Mouse (Mus musculus) lung, postnatal 14 days (tissue): Measurements from ENCODE around the gene Cpeb2.
A peak's percentile ranks its signal among the peaks of the same experiment; 100 is the strongest.

Experiments
- DNase-seq: peaks from one replicate; pipeline ENCODE4 v3.0.0; 2021

Cpeb2 gene

DNA sequence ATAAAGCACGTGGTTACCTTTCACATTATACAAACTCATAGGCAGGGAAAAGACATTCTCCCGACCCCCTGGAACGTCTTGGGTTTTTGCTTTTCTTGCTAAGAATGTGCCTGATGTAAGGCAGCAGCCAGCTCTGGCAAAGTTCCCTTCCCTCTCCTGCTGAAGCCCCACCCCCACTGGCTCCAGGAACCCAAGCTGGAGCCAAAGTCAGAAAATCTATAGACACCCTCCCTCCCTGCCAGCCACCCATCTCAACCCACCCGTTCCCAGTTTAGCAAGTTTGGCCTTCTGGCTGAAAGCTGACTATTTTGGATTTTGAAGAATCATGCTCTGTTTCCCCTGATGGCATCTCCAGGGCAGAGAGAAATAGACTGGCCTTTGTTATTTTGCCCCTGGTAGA lies 95.6 kb downstream of the Cpeb2 start:
- DNase-seq, result peak; percentile 15

DNA sequence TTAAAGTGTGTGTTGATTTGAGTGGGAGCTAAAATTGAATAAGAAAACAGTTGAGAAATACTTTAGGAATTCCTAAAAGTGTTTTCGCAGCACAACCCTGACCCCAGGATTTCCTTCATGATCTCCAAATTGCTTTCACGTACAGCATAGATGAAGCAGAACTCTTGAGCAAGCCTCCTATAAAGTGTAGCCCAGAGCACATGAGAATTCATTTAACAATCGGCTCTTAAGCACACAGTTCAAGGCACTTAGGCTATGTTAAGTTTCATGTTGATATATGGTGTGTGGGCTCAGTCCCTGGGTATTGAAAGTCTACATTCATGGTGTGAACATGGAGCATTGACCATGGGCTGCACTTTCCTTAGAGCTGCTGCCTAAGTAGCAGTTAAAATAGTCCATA lies 97.3 kb downstream of the Cpeb2 start:
- no peak for DNase-seq

DNA sequence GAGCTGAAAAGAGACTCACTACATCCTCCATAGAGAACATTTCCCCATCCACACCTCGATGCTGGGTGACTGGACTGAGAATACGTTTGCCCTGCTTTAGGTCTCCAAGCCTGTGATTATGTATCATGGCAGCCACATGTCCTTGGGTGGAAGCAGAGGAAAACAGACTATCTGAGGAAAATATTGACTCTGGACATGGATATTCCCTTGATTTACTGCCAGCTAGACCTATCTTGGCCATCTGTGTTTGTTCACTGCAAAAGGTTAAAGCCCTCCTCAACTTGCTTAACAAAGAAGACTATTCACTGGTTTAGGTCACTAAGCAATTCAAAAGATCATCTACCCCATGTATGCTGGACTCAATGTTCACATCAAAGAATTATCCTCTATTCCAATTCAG lies 101.5 kb downstream of the Cpeb2 start:
- DNase-seq, result no peak

DNA sequence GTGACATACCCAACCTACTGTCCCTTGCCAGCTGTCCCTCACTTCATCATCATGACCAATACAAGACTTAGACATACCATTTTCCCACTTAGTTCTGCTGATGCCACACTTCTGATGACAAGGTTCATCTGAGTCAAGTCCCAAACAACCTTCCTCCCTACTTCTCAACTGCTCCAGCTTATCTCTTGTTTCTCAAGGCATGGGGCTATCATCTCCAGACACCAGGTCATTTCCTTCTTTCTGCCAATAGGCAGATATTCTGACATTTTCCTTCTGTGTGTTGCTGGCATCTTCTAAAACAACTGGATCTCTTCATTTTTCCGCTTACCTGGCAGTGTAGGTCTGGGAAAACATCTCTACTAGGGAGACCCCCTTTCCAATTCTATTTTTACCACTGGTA lies 104.2 kb downstream of the Cpeb2 start:
- DNase-seq, result no peak

DNA sequence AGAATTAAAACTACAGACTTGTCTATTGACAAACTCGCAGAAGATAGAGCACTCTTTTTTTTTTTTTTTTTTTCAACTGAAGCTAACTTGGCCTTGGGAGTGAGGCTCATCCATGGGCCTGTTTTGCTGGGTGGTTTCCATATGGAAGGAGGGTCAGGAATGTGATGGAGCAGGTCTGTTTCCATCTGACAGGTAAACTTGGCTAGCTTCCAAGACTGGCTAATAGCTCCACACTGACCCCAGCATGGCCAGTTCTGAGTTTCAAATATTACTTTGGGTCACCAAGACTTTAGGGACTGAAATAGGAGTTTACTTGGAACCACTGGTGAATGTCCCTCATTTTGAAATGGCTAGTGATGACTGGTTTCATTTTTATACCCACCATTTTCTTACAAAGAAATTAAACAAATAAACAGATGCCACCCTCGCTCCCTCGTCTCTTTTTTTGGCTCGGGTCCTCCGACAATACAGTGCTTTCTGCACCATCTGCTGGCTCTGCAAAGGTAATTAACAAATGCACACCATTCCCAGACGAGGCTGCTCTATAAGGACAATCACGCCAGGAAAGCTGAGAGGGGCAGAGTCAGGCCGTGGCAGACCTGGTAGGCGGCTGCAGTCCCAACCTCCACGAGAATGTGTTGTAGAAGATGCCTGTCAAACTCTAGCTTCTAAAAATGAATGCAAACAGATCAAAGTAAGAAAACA lies 106.0 kb downstream of the Cpeb2 start:
- DNase-seq, result no peak
